Mouse (Mus musculus): ENCODE data around the gene Nsun7.

The Nsun7 gene

DNA sequence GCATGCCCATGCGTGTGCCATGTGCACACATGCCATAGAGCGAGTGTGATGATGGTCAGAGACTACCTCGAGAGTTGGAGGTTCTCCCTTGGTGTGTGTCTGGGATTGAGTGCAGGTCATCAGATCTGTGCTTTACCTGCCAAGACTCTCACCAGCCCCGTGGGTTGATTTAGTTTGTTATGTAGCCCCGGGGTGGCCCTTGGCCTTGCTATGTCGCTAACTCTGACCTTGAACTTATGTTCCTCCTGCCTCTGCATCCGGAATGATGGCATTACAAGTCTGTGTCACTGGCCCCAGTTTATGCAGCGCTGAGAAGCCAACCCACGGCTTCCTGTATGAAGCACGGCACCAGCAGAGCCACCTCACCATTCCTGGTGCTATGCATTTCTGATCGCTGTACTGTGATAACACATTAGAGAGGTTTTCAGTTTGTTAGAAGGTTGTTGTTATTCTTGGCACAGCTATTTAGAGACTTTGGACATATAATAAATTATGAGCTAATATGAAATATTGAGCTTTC, 34.5 kb downstream of the Nsun7 start:
- peak; percentile 16 for DNase-seq

DNA sequence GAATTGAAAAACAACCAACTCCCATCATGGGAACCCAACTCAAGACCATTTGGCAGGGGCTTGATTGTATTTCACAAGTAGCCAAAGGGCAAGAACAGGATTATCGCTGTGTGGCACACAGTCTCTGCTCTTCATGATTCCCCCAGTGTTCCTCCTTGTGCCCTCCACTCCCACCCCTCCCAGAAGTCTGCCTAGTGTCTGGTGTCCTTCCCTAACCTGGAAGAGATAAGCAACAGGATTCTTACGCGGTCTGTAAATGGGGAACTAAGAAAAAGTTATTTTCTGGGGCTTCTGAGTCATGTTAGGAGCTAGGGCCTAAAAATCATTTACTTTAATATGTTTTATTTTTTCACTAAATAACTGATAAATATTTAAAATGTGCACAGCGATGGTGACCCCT, 35.3 kb downstream of the Nsun7 start:
- DNase-seq, result no peak

DNA sequence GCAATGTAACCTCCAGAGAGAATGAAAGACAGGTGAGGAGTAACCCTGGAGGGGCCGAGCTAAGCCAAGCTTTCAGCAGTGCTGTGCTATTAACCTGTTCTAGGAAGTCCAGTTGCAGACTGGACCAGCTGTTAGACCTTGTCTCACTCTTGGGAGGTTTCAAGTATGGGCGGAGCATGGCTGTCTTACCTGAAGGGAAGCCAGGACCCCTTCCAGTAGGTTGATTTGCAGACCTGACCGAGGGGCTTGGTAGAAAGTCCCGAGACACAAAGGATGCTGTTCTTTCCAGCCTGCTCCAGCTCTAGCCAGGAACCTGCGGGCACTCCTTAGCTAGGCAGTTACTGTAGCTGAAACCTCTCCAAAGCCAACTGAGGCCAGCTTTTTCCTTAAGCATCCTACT, 36.4 kb downstream of the Nsun7 start:
- DNase-seq, result no peak

DNA sequence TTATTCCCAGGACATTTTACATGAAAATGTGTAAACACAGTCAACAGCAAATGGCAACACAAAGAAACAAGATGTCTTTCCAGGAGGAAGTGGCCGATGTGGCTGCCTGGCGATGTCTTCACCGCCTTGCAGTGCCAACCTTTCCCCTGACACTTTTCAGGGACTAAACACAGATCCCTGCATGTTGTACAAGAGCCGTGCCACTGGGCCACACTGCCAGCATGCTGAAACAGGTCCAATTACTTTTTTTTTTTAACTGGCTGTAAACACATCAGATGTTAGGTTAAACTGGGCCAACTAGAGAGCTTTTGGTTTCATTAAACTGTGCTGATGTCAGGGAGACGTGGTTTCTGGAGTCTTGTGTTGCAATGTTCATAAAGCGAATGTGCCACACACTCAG, 39.2 kb downstream of the Nsun7 start:
- DNase-seq, result no peak

DNA sequence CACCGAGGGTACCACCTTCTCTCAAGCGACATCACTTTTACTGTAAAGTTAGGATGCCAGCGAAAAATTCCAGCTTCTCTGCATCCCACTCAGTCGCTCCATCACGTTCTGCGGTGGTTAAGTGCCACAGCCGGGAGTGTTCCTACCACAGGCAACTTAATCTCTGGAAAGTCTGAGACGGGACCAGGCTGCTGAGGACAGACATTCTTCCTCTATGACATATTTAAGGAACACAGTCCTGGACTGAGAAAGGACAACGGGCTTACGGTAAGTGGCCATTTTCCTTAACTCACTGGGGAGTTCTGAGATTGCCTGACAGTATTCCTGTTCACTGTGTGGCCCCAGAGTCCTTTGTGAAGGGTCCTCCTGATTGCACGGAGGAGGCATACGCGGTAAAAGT, 40.9 kb downstream of the Nsun7 start:
- no peak for DNase-seq

DNA sequence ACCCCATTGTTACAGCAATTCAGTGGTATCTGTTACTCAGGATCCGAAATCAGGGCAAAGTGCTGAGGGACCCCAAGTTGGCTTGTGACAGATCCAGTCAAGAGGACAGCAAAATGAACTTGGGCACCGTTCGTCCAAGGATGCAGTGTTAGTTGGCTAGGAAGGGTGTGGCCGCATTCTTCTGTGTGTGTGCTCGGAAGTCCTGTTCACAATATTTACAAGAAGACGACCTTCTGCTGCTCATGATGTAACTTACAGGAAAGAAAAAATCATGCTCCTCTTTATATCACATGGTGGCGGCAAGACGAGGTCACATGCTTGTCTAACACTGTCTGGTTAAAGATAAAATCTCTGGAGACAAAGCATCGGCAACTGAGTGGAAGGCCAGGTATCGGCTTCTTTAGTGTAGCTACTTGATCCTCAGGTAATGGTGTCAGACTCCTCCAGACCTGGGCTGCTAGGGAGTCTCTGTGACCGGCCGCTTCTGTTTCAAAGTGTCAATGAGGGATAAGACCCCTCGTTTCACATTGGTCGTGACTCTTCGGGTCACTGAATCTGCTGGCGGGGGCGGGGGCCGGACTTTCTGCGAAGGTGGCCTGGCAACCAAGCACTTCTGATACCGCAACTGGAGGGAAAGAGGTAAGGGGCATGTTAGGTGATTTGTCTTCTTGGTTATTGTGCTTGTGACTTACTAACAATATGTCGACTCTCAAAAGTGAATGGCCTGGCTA, 42.6 kb downstream of the Nsun7 start:
- DNase-seq, result no peak

DNA sequence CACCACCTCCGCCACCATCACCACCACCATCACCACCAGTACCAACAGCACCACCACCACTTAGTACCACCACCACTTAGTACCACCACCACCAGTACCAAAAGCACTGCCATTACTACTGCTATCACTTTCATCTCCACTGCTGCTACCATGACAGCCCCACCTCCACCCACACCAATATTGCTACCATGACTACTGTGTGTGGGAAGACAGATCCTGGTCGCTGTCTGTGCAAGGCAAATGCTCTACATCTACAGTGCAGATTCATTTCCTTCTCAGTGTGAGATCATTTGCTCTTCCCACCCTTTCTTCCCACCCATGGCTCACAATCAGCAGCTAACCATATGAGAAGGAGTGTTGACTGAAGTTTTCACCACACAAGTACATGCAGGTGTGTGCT, 43.2 kb downstream of the Nsun7 start:
- DNase-seq, result no peak

DNA sequence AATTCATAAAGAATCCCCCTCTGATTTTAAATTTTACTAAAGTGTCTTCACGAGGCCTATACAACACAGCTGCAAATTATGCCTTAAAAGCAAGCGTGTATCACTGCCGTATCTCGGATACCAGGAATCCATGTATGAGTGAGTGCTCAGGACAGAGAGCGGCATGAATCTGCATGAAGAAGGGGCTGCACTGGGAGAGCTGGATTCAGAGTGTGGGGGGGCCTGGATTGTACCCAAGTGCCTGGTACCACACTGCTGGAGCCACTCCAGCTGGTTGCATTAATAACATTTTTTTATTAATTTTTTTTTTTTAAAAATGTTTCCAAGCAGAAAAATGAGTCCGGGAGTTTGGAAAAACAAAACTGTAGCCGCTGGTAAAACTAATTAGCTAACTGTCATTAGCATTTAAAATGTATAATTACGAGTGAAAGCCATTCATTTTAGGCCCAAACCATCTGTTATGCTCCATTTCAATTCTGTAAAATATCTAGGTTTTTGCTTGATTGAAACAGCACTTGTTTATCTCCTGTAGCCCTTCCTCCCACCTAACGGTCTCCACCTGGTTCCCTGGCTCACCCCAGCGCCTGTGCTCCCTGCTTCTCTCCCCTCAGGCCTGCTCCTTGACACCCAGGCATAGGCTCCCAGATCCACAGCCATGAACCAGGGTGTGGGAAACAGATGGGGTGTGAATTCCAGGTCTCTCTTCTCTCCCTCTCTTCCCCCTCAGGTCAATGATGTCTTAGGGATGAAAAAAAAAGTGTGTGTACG, 44.8 kb downstream of the Nsun7 start:
- no peak for DNase-seq

DNA sequence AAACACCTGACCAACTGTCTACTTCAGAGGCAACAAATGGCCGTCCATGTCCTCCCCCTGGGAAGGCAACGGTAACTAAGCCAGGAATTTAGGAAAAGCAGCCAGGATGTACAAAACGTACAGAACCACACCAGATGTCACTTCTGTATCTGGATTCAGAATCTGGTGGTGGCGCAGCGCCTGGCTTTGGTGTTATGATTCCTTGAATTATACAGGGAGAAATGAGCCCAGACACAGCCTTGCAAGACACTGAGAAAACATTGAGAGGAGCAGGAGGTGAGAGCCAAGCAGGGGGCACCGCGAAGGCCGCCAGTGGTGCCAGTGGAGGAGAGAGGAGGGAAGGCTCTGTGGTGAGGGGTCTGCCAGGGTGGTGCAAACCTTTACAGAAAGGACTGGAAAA, 45.8 kb downstream of the Nsun7 start:
- DNase-seq, result no peak

DNA sequence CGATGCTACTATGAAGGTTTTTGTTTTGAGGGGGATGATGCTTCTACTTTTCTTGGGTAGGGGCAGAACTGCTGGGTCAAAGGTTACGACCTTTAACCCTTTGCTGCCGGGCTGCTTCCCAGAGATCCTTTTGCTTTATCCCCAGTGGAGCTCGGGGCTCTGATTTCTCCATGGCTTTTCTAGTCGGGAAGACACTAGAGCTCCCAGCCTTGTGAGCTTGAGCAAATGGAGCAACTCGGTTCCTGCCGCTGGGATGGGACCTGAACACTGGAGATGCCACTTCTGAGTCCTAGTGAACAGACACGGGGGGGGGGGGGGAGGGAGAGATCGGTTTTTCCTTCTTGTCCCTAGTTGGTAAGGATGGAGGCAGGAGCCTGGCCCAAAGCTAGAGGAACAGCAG, 50.6 kb downstream of the Nsun7 start:
- DNase-seq, result no peak

DNA sequence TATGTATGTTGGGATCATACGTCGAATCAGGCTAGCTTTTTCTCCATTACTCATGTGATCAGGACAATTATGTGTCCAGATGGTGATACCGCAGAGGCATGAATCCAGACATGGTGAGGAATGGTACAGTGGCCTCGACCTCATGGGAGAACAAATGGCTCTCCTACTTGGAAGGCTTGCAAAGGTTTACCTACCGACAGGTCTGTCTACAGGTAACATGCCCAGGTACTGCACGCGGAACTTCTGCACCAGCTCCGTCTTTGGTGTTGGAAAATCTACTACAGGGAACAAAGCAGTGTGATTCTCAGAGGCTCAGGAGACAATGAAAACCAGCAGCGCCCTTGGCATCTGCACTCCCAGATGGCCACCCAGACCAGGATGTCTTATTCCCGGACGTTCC, 51.1 kb downstream of the Nsun7 start:
- DNase-seq, result no peak

DNA sequence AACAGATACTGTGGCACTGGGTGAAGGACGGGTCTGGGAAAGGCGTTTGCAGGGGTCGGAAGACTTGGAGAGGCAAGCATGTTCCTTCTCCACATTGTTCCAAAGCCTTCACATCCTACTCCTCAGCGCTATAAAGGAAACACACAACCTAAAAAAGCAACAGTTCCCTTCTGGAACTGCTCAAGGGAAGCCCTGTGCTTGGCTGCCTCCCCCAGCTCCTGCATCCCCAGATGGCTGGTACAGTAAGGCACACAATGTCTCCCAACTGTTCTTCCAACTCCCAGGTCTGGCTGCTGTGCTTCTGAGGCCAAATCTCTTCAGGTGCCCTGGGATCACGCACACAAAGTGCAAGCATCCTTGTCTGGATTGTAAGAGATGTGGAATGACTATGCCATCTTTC, 56.1 kb downstream of the Nsun7 start:
- no peak for DNase-seq

DNA sequence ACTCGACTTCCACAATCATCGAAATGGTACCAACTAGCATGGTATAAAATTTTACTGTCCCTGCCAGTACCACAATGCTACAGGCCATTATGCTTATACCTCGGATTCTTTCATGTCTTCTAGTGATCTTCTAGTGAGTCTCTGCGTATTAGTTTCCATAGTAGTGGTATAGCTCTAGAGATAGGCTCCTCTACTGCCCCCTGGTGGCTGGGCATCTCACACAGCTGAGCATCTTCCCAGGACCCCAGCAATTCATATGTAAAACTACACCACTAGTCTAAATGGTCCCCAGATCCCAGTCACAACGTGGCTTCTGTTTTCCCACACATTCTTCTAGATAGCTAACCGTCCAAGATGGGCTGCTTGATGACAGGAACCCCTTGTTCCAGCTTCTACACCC, 59.6 kb downstream of the Nsun7 start:
- peak; percentile 91 for DNase-seq

DNA sequence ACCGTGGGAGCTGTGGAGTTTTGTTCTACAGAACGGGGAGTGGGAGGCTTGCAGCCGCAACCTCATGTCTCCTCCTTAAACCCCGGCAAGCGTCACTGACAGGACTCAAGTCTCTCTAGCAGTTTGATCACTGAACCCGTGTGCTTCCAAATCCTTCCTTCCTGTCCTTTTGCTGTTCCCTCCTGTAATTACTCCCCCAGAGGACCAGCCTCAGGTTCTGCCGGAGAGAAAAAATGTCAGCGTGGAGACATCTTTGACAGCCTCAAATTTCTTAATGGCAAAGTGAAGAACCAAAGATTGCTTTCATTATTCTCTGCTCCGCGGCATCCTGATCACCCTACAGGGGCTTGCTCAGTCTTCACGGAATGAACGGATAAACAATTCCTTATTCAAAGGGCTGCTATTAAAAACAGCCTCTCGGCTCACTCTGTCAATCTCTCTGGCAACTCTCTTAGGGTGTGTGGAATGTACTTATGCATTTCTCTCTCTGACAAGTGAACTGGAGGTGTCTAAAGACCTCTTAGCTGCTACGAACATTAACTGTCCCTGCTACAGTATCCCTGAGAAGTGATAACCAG, 60.2 kb downstream of the Nsun7 start:
- no peak for DNase-seq

DNA sequence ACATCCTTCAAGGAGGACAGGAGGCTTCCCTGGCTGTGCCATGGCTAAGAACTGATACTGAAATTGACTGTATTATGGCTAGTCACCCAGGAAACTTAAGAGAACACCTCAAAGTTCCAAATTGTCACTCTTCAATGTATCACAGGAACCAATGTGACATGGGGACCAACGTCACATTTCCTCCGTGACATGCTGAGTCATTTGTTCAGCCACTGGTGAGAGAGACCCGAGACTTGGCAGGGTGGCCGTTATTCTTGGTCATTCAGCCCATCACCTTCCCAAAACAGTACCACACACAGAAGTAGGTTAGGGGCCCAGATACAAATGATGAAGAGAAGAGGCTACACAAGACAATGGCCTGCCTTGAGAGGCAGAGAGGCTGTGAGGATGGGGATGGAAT, 63.4 kb downstream of the Nsun7 start:
- DNase-seq, result no peak

DNA sequence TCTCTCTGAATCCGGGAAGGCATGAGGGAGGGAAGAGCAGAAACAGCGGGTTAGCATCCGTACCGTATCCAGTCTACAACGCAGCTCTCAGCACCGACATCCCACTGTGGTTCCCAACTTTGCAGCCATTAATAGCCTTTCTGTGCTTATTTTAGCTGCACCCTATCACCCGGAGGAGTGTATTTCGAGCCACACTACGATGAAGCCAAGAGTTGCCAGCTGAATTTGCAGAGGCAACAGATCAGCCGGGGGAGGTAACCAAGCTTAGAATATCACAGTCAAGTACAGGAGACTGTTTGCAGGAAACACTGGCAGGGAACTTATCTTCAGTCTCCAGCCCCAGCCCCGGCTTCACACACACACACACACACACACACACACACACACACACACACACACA, 63.9 kb downstream of the Nsun7 start:
- no peak for DNase-seq

DNA sequence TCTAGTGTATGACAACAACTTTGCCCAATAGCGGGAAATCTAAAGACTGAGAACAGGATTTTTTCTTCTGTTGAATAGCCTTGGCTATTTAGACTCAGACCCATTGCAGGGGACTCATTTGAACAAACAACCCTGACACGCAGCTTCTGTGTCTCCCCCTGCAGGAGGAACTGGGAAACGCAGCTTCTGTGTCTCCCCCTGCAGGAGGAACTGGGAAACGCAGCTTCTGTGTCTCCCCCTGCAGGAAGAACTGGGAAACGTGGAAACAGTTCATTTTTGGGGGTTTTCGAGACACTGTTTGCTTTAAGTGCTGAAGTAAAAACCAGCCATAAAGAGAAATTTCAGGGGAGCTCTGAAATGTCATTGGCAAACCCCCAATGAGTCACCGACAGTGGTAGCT, 66.7 kb downstream of the Nsun7 start:
- DNase-seq, result peak; percentile 19

DNA sequence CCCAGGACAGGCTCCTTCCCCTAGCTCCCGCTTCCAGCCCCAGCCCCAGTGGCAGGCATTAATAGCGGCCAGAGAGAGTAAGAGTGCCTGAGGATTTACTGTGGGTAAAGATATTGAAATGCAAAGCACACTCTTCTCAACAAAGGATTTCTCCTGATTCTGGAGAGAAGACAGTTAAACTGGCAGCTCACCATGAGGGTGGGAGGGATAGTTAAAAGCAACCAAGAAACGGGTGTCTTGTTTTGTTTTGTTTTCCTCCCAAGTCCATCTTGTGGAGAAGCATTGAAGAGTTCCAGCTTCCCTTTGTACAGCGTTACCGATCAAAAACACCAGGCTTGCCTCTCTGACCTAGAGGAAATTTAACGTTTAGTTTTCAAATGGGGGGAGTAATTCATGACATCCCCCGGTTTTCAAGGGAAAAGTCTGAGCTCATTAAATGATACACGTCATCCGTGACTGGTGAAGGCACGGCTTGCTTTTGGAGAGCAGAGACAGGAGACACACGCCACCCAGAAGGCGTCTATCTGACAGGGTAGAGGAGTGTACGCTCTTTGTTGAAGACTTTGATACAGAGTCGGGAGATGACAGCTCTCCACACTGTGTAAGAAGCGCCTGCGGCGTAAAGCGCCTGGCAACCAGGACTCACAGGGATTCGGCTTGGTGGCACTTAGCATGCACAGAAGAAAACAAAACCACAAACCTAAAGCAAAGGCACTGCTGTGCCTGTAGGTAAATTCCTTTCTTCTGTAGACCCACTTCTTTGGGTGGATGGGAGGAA, 68.4 kb downstream of the Nsun7 start:
- DNase-seq, result no peak

DNA sequence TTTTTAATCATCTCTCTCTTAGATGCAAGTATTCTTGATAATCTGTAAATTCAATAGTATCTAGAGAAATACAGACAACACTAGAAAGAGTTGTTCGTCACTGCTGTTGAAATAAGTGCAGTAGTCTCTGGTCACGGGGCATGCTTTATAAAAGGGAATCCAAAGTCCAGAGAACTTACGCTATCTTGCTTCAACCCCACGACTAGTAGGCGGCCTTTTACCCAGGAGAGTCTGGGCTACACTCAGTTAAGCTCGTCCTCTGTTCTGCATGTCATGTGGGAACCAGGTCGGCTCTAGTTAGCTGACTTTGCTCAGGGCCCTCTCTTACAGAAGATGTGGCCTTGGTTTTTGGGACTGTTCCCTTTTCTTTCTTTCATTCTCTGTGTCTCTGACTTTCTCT, 69.1 kb downstream of the Nsun7 start:
- DNase-seq, result no peak

DNA sequence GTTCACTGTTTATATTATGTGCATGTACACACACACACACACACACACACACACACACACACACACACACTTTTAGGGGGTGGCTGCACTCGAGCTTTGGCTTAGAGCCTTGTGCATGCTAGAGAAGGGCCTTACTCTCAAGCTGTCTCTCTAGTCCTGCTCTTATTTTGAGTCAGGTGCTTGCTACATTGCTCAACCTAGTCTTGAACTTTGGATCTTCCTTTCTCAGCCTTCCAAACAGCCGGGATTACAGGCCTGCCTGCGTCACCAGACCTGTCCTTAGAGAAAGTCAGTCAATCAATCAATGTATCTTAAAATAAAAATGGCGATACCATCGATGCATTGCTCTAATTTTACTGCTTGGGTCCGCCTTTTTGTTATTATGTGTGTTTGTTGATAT, 71.1 kb downstream of the Nsun7 start:
- no peak for DNase-seq

DNA sequence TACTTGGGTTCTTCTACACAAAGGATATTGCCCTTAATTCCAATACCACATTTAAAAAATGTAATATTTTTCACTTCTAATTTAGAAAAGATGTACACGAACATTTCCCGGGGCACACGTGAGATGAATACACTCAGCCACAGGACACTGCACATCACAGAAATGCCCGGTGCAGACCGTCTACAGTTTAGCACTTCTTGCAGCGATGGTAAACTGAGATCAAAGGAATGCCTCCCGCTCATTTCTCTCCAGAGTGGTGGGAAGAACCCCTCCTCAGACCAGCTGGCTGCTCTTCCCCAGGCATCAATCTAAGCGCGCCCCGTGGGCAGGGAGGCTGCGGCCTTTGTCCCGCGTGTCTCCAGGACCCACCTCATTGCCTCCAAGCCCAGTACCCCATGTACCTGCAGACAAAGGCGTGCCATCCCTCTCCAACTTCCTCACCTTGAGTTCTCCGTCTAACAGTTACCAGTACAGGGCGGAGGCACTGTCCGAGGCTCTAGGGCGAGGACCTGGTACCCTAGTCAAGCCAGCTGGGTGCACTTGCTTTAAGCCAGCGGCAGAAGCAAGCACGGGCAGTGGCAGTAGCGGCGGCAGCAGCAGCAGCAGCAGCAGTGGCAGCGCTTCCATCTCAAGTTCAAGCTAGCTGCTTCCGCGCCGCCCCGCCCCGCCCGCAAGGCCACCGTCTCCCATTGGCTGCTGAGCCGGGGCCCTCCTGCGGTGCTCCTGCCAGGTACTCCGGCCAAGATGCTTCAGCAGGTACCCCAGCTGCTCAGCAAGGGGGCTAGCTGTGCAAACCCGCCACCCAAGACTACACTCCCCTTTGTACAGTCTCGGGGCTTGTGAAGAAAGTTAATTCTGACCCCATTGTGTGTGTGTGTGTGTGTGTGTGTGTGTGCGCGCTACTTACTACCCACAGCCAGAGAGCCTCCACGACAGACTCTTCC, 77.6 kb downstream of the Nsun7 start:
- peak; percentile 70 for DNase-seq

DNA sequence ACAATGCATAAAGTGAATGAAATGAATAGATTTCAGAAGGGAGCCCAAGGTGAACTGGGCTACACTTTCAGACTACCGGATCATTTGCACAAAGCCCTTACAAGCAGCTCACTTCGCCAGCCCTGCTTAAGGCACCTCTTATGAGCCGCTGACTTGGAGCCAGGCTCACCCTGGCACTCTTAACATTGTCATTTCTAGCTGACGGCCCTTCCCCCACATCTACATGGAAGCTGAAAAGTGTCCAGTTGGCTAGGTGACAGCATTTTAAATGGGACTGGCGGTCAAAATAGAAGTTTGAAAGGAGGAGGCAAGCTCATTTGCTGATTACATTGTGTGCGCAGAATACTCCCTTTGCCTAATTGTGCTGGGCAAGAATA, 78.3 kb downstream of the Nsun7 start:
- no peak for DNase-seq
